20 mouse cellular contexts compared by ENCODE assay signal in genomic region chr13:75541446-75541845, GRCm38 (mm10).
A peak's percentile ranks its signal among the peaks of the same experiment; 100 is the strongest.
DNase-seq lines count a peak whose midpoint lies in the region; ATAC-seq and TF ChIP-seq lines count a peak whose summit lies in the region.
"Had no signal": no experiment of that assay in that cellular context is flagged by ENCODE, and none has a peak within 500 bp of the region (broad histone marks: within the 10 kb centered on the region; RNA-seq: fewer than 3 reads in every experiment).

No protein-coding gene starts in this region.

- no peak for TF ChIP-seq POLR2A in cerebellum, adult 2 months (IDR thresholded peaks at IDR 0.05; ENCODE audit: borderline replicate concordance, insufficient read depth, low read length)
- TF ChIP-seq POLR2A in thymus, adult 2 months (IDR thresholded peaks at IDR 0.05; ENCODE audit: control insufficient read depth, extremely low read depth, insufficient read depth, low read length, poor library complexity): no peak

- no peaks in the 10 kb centered on the region for H3K36me3 ChIP-seq in kidney, embryonic 14.5 days (ENCODE audit: control insufficient read depth, insufficient read depth, low read length)
- H3K36me3 ChIP-seq in embryonic facial prominence, embryonic 15.5 days: no peaks in the 10 kb centered on the region
- no peaks in the 10 kb centered on the region for H3K36me3 ChIP-seq in thymus, adult 2 months (ENCODE audit: control insufficient read depth, insufficient read depth, low read length)
- no peaks in the 10 kb centered on the region for H3K36me3 ChIP-seq in lung, postnatal 0 days (ENCODE audit: insufficient read depth, low read length)
- H3K36me3 ChIP-seq: hindbrain, embryonic 15.5 days; neural tube, embryonic 12.5 days had no signal

- H3K9me3 ChIP-seq in kidney, embryonic 14.5 days (ENCODE audit: control insufficient read depth, low read length): no peaks in the 10 kb centered on the region
- no peaks in the 10 kb centered on the region for H3K9me3 ChIP-seq in embryonic facial prominence, embryonic 15.5 days (replicated peaks)
- no peaks in the 10 kb centered on the region for H3K9me3 ChIP-seq in lung, postnatal 0 days (ENCODE audit: low read length)
- H3K9me3 ChIP-seq: hindbrain, embryonic 15.5 days; neural tube, embryonic 12.5 days had no signal

- H3K27me3 ChIP-seq in cerebellum, adult 2 months (ENCODE audit: control insufficient read depth, insufficient read depth, low read length): no peaks in the 10 kb centered on the region
- no peaks in the 10 kb centered on the region for H3K27me3 ChIP-seq in kidney, embryonic 14.5 days (ENCODE audit: control insufficient read depth, insufficient read depth, low read length)
- no peaks in the 10 kb centered on the region for H3K27me3 ChIP-seq in embryonic facial prominence, embryonic 15.5 days
- H3K27me3 ChIP-seq in thymus, adult 2 months (ENCODE audit: control insufficient read depth, insufficient read depth, low read length): no peaks in the 10 kb centered on the region
- H3K27me3 ChIP-seq in lung, postnatal 0 days (replicated peaks; ENCODE audit: insufficient read depth, low read length): no peaks in the 10 kb centered on the region
- H3K27me3 ChIP-seq: hindbrain, embryonic 15.5 days; neural tube, embryonic 12.5 days; Patski had no signal

- WGBS in cerebellum, adult 2 months: 20% methylated on average over 2 of the region's 2 CpGs
- WGBS in kidney, embryonic 14.5 days: 55% methylated on average over 2 of the region's 2 CpGs
- WGBS in embryonic facial prominence, embryonic 15.5 days: 46% methylated on average over 2 of the region's 2 CpGs
- WGBS in thymus, adult 2 months: 79% methylated on average over 2 of the region's 2 CpGs
- WGBS in lung, postnatal 0 days: 85% methylated on average over 2 of the region's 2 CpGs

- H3K4me2 ChIP-seq in kidney, embryonic 14.5 days (replicated peaks; ENCODE audit: low read depth, low read length): no peak overlapping the region
- no peak overlapping the region for H3K4me2 ChIP-seq in embryonic facial prominence, embryonic 15.5 days (replicated peaks)
- H3K4me2 ChIP-seq in lung, postnatal 0 days (replicated peaks; ENCODE audit: low read depth, low read length): no peak overlapping the region
- H3K4me2 ChIP-seq: hindbrain, embryonic 15.5 days; liver, embryonic 11.5 days; lung, embryonic 14.5 days; neural tube, embryonic 12.5 days had no signal

- TF ChIP-seq CTCF in cerebellum, adult 2 months (IDR thresholded peaks at IDR 0.05; ENCODE audit: borderline replicate concordance, insufficient read depth, low read depth, low read length): no peak
- no peak for TF ChIP-seq CTCF in thymus, adult 2 months (IDR thresholded peaks at IDR 0.05; ENCODE audit: borderline replicate concordance, control insufficient read depth, extremely low read depth, insufficient read depth, low read length, poor library complexity)
- TF ChIP-seq CTCF in lung, postnatal 0 days (IDR thresholded peaks at IDR 0.05): no peak

- TF ChIP-seq EP300 in lung, postnatal 0 days (IDR thresholded peaks at IDR 0.05): no peak

- H3K4me3 ChIP-seq in cerebellum, adult 2 months (replicated peaks; ENCODE audit: insufficient read depth, low read depth, low read length): no peak overlapping the region
- H3K4me3 ChIP-seq in kidney, embryonic 14.5 days (ENCODE audit: low read length): no peak overlapping the region
- no peak overlapping the region for H3K4me3 ChIP-seq in embryonic facial prominence, embryonic 15.5 days (replicated peaks)
- H3K4me3 ChIP-seq in thymus, adult 2 months (ENCODE audit: control insufficient read depth, insufficient read depth, low read length): no peak overlapping the region
- no peak overlapping the region for H3K4me3 ChIP-seq in lung, postnatal 0 days (ENCODE audit: low read depth, low read length)
- H3K4me3 ChIP-seq: gastrocnemius, adult 2 months; hindbrain, embryonic 15.5 days; neural tube, embryonic 12.5 days had no signal

- DNase-seq in cerebellum, postnatal 10 days: peak; percentile 16 to 38
- DNase-seq in cerebellum, adult 2 months: no peak
- no peak for DNase-seq in kidney, adult 9 months
- DNase-seq in Muller cell, postnatal 12 days (ENCODE audit: inconsistent ontology term): peak; percentile 89
- DNase-seq in thymus, adult 2 months: no peak
- DNase-seq in lung, postnatal 0 days (ENCODE audit: low spot score): no peak
- DNase-seq: cerebellum, adult 11-12 months; forebrain, postnatal 0 days; gastrocnemius, adult 2 months; heart, adult 18-20 months; kidney, postnatal 14 days; lung, embryonic 14.5 days; midbrain, embryonic 14.5 days; thymus, postnatal 25 days had no signal

- ATAC-seq in kidney, embryonic 14.5 days (ENCODE audit: low FRiP score, low TSS enrichment): peak; percentile 83
- peak; percentile 63 for ATAC-seq in embryonic facial prominence, embryonic 15.5 days (ENCODE audit: insufficient number of reproducible peaks, low FRiP score, low TSS enrichment, low read depth)
- no peak for ATAC-seq in lung, postnatal 0 days
- ATAC-seq: forebrain, postnatal 0 days; Patski had no signal

- no peak overlapping the region for H3K9ac ChIP-seq in kidney, embryonic 14.5 days (ENCODE audit: low read depth, low read length)
- no peak overlapping the region for H3K9ac ChIP-seq in embryonic facial prominence, embryonic 15.5 days
- H3K9ac ChIP-seq in lung, postnatal 0 days (replicated peaks; ENCODE audit: low read depth): no peak overlapping the region
- H3K9ac ChIP-seq: forebrain, postnatal 0 days; hindbrain, embryonic 15.5 days; lung, embryonic 14.5 days; neural tube, embryonic 12.5 days had no signal

- no peaks in the 10 kb centered on the region for H3K4me1 ChIP-seq in cerebellum, adult 2 months (ENCODE audit: control insufficient read depth, insufficient read depth, low read length)
- H3K4me1 ChIP-seq in kidney, embryonic 14.5 days (ENCODE audit: control insufficient read depth, insufficient read depth, low read length): no peaks in the 10 kb centered on the region
- no peaks in the 10 kb centered on the region for H3K4me1 ChIP-seq in embryonic facial prominence, embryonic 15.5 days
- no peaks in the 10 kb centered on the region for H3K4me1 ChIP-seq in thymus, adult 2 months (replicated peaks; ENCODE audit: control insufficient read depth, insufficient read depth, low read length)
- H3K4me1 ChIP-seq in lung, postnatal 0 days (ENCODE audit: insufficient read depth, low read depth, low read length): no peaks in the 10 kb centered on the region
- H3K4me1 ChIP-seq: hindbrain, embryonic 15.5 days; neural tube, embryonic 12.5 days had no signal

- no peak overlapping the region for H3K27ac ChIP-seq in cerebellum, adult 2 months (ENCODE audit: insufficient read depth, low read length)
- H3K27ac ChIP-seq in kidney, embryonic 14.5 days (ENCODE audit: low read depth, low read length): no peak overlapping the region
- H3K27ac ChIP-seq in embryonic facial prominence, embryonic 15.5 days (replicated peaks): no peak overlapping the region
- H3K27ac ChIP-seq in thymus, adult 2 months (ENCODE audit: control insufficient read depth, insufficient read depth, low read length): no peak overlapping the region
- no peak overlapping the region for H3K27ac ChIP-seq in lung, postnatal 0 days (ENCODE audit: low read length)
- H3K27ac ChIP-seq: gastrocnemius, adult 2 months; hindbrain, embryonic 15.5 days; neural tube, embryonic 12.5 days had no signal

Comparison
In these comparisons a context has a peak if more than half of its experiments do, and no peak if none do; other contexts are left out.
1. DNase-seq: peak in cerebellum, postnatal 10 days (2 of 2) and Muller cell, postnatal 12 days (single experiment); none in cerebellum, adult 2 months (0 of 2), kidney, adult 9 months (single experiment), thymus, adult 2 months (single experiment) and lung, postnatal 0 days (single experiment).